8 mouse cellular contexts compared by ENCODE assay signal in genomic region chr7:45831128-45831525, GRCm38 (mm10). TPM values are rescaled to one million over a fixed set of nuclear protein-coding genes. Genes with fewer than 3 reads are reported as not detected.
DNase-seq lines count a peak whose midpoint lies in the region; ATAC-seq and TF ChIP-seq lines count a peak whose summit lies in the region.
"Had no signal": no experiment of that assay in that cellular context is flagged by ENCODE, and none has a peak within 500 bp of the region (broad histone marks: within the 10 kb centered on the region; RNA-seq: fewer than 3 reads in every experiment).

No protein-coding gene starts in this region.

- no peak overlapping the region for H3K9ac ChIP-seq in lung, postnatal 0 days (replicated peaks; ENCODE audit: low read depth)
- peak overlapping the region; percentile 52 for H3K9ac ChIP-seq in forebrain, embryonic 12.5 days
- H3K9ac ChIP-seq in limb, embryonic 15.5 days = no peak overlapping the region
- H3K9ac ChIP-seq in stomach, embryonic 15.5 days = peak overlapping the region; percentile 20; the same call in 1 of the 2 replicates

- TF ChIP-seq CTCF in lung, postnatal 0 days (IDR thresholded peaks at IDR 0.05) = no peak

- TF ChIP-seq EP300 in lung, postnatal 0 days (IDR thresholded peaks at IDR 0.05) = no peak

- DNase-seq in lung, postnatal 0 days (ENCODE audit: low spot score) = no peak
- no peak for DNase-seq in lung, postnatal 14 days
- no peak for DNase-seq in right cerebral cortex, postnatal 4 days
- no peak for DNase-seq in spleen, postnatal 14 days (ENCODE audit: low spot score in 2 of 2)

- H3K9me3 ChIP-seq in lung, postnatal 0 days (ENCODE audit: low read length) = no peaks in the 10 kb centered on the region
- H3K9me3 ChIP-seq in forebrain, embryonic 12.5 days = no peaks in the 10 kb centered on the region
- H3K9me3 ChIP-seq in limb, embryonic 15.5 days = no peaks in the 10 kb centered on the region
- H3K9me3 ChIP-seq in stomach, embryonic 15.5 days = no peaks in the 10 kb centered on the region

- no peaks in the 10 kb centered on the region; the same call in 1 of the 2 replicates for H3K4me1 ChIP-seq in lung, postnatal 0 days (ENCODE audit: insufficient read depth, low read depth, low read length)
- H3K4me1 ChIP-seq in forebrain, embryonic 12.5 days = peaks cover 28% of the 10 kb centered on the region
- peaks cover 30% of the 10 kb centered on the region for H3K4me1 ChIP-seq in limb, embryonic 15.5 days
- H3K4me1 ChIP-seq in stomach, embryonic 15.5 days = peaks cover 23% of the 10 kb centered on the region; the same call in 1 of the 2 replicates

- peak overlapping the region; percentile 90 for H3K4me2 ChIP-seq in lung, postnatal 0 days (replicated peaks; ENCODE audit: low read depth, low read length)
- peak overlapping the region; percentile 91 for H3K4me2 ChIP-seq in forebrain, embryonic 12.5 days
- H3K4me2 ChIP-seq in limb, embryonic 15.5 days = peak overlapping the region; percentile 77
- peak overlapping the region; percentile 74 for H3K4me2 ChIP-seq in stomach, embryonic 15.5 days

- 22% methylated on average over 5 of the region's 5 CpGs for WGBS in lung, postnatal 0 days
- WGBS in forebrain, embryonic 12.5 days = 25% methylated on average over 5 of the region's 5 CpGs
- WGBS in limb, embryonic 15.5 days = 13% methylated on average over 5 of the region's 5 CpGs
- WGBS in stomach, embryonic 15.5 days = 20% methylated on average over 5 of the region's 5 CpGs

- H3K27ac ChIP-seq in lung, postnatal 0 days (ENCODE audit: low read length) = no peak overlapping the region
- peak overlapping the region; percentile 73; the same call in 1 of the 2 replicates for H3K27ac ChIP-seq in forebrain, embryonic 12.5 days
- no peak overlapping the region for H3K27ac ChIP-seq in limb, embryonic 15.5 days
- H3K27ac ChIP-seq in stomach, embryonic 15.5 days = no peak overlapping the region

- peaks cover 8% of the 10 kb centered on the region; the same call in 1 of the 2 replicates for H3K36me3 ChIP-seq in lung, postnatal 0 days (ENCODE audit: insufficient read depth, low read length)
- peaks cover 34% of the 10 kb centered on the region for H3K36me3 ChIP-seq in forebrain, embryonic 12.5 days (replicated peaks)
- peaks cover 35% of the 10 kb centered on the region for H3K36me3 ChIP-seq in limb, embryonic 15.5 days
- peaks cover 14% of the 10 kb centered on the region; the same call in 1 of the 2 replicates for H3K36me3 ChIP-seq in stomach, embryonic 15.5 days

- peaks cover 28% of the 10 kb centered on the region for H3K27me3 ChIP-seq in lung, postnatal 0 days (replicated peaks; ENCODE audit: insufficient read depth, low read length)
- peaks cover 51% of the 10 kb centered on the region for H3K27me3 ChIP-seq in forebrain, embryonic 12.5 days
- H3K27me3 ChIP-seq in limb, embryonic 15.5 days = peaks cover 51% of the 10 kb centered on the region
- peaks cover 47% of the 10 kb centered on the region for H3K27me3 ChIP-seq in stomach, embryonic 15.5 days (replicated peaks)

- no peak for ATAC-seq in lung, postnatal 0 days
- ATAC-seq in forebrain, embryonic 12.5 days (ENCODE audit: low FRiP score) = peak; percentile 42
- no peak for ATAC-seq in limb, embryonic 15.5 days (ENCODE audit: insufficient number of reproducible peaks, low FRiP score, low TSS enrichment, low read depth)
- no peak for ATAC-seq in stomach, embryonic 15.5 days (ENCODE audit: insufficient read depth, low FRiP score, low read depth)

- peak overlapping the region; percentile 74 for H3K4me3 ChIP-seq in lung, postnatal 0 days (ENCODE audit: low read depth, low read length)
- H3K4me3 ChIP-seq in forebrain, embryonic 12.5 days (replicated peaks) = peak overlapping the region; percentile 60
- peak overlapping the region; percentile 90 for H3K4me3 ChIP-seq in limb, embryonic 15.5 days
- peak overlapping the region; percentile 79 for H3K4me3 ChIP-seq in stomach, embryonic 15.5 days (replicated peaks)

RNA-seq across cellular contexts. Expression of gene Grwd1, which starts 0.4 kb away (rescaled TPM):
- polyA plus RNA-seq in lung, postnatal 0 days (2015; fragmentation: Nextera tagmentation; extraction: Ambion mirVana) = 14.8 and 15.1 TPM in 2 replicates
- 55.5 and 60.0 TPM in 2 replicates for polyA plus RNA-seq in forebrain, embryonic 12.5 days (2016; fragmentation: Nextera tagmentation; extraction: Ambion mirVana)
- 56.3 and 59.3 TPM in 2 replicates for polyA plus RNA-seq in limb, embryonic 15.5 days (2015; fragmentation: Nextera tagmentation; extraction: Ambion mirVana)
- polyA plus RNA-seq in stomach, embryonic 15.5 days (2015; fragmentation: Nextera tagmentation; extraction: Ambion mirVana) = 57.0 and 64.3 TPM in 2 replicates

RNA-seq across cellular contexts. Expression of gene Kcnj14, which starts 6.5 kb away (rescaled TPM):
- 0.20 and 0.35 TPM in 2 replicates for polyA plus RNA-seq in lung, postnatal 0 days (2015; fragmentation: Nextera tagmentation; extraction: Ambion mirVana)
- 0.73 and 0.95 TPM in 2 replicates for polyA plus RNA-seq in forebrain, embryonic 12.5 days (2016; fragmentation: Nextera tagmentation; extraction: Ambion mirVana)
- polyA plus RNA-seq in limb, embryonic 15.5 days (2015; fragmentation: Nextera tagmentation; extraction: Ambion mirVana) = 1.4 and 1.5 TPM in 2 replicates
- 1.0 and 1.4 TPM in 2 replicates for polyA plus RNA-seq in stomach, embryonic 15.5 days (2015; fragmentation: Nextera tagmentation; extraction: Ambion mirVana)

RNA-seq across cellular contexts. Expression of gene Cyth2, which starts 16.7 kb away (rescaled TPM):
- 105 and 113 TPM in 2 replicates for polyA plus RNA-seq in lung, postnatal 0 days (2015; fragmentation: Nextera tagmentation; extraction: Ambion mirVana)
- polyA plus RNA-seq in forebrain, embryonic 12.5 days (2016; fragmentation: Nextera tagmentation; extraction: Ambion mirVana) = 275 and 276 TPM in 2 replicates
- polyA plus RNA-seq in limb, embryonic 15.5 days (2015; fragmentation: Nextera tagmentation; extraction: Ambion mirVana) = 87.9 and 98.8 TPM in 2 replicates
- 85.0 and 103 TPM in 2 replicates for polyA plus RNA-seq in stomach, embryonic 15.5 days (2015; fragmentation: Nextera tagmentation; extraction: Ambion mirVana)

RNA-seq across cellular contexts. Expression of gene Kdelr1, which starts 41.4 kb away (rescaled TPM):
- polyA plus RNA-seq in lung, postnatal 0 days (2015; fragmentation: Nextera tagmentation; extraction: Ambion mirVana) = 56.2 and 57.3 TPM in 2 replicates
- polyA plus RNA-seq in forebrain, embryonic 12.5 days (2016; fragmentation: Nextera tagmentation; extraction: Ambion mirVana) = 38.6 and 44.6 TPM in 2 replicates
- polyA plus RNA-seq in limb, embryonic 15.5 days (2015; fragmentation: Nextera tagmentation; extraction: Ambion mirVana) = 79.4 and 97.8 TPM in 2 replicates
- polyA plus RNA-seq in stomach, embryonic 15.5 days (2015; fragmentation: Nextera tagmentation; extraction: Ambion mirVana) = 72.0 and 79.7 TPM in 2 replicates

RNA-seq across cellular contexts. Expression of gene Sult2b1, which starts 46.7 kb away (rescaled TPM):
- 3.2 and 3.7 TPM in 2 replicates for polyA plus RNA-seq in lung, postnatal 0 days (2015; fragmentation: Nextera tagmentation; extraction: Ambion mirVana)
- 1.5 and 1.9 TPM in 2 replicates for polyA plus RNA-seq in forebrain, embryonic 12.5 days (2016; fragmentation: Nextera tagmentation; extraction: Ambion mirVana)
- polyA plus RNA-seq in limb, embryonic 15.5 days (2015; fragmentation: Nextera tagmentation; extraction: Ambion mirVana) = 82.1 and 91.0 TPM in 2 replicates
- polyA plus RNA-seq in stomach, embryonic 15.5 days (2015; fragmentation: Nextera tagmentation; extraction: Ambion mirVana) = 6.7 and 14.4 TPM in 2 replicates
- polyA plus RNA-seq: liver, adult 2 months had no signal

Comparison
In these comparisons a context has a peak if more than half of its experiments do, and no peak if none do; other contexts are left out.
1. H3K9ac ChIP-seq: peak in forebrain, embryonic 12.5 days (single experiment) and stomach, embryonic 15.5 days (single experiment); none in lung, postnatal 0 days (single experiment) and limb, embryonic 15.5 days (single experiment).
2. Peak in every context shown above with its lines, with median percentiles within 50 percentile points of each other: H3K4me2 ChIP-seq and H3K4me3 ChIP-seq.